Mouse (Mus musculus) spleen, adult 2 months (tissue): ENCODE data around the gene Xpo5. TPM values are rescaled to one million over a fixed set of nuclear protein-coding genes. Genes with fewer than 3 reads are reported as not detected.

ENCODE experiments used
- DNase-seq, 2 experiments: peaks; one replicate each; pipeline versions ENCODE4 v3.0.0 to v3.0.0-alpha.2; 2012 to 2021; ENCODE audit warnings: low spot score in 2 of 2, low read depth in 1 of 2
- H3K27ac ChIP-seq: fragments of 200-500 bp; 2 replicates; pipeline ENCODE4 v1.5.1; 2012; ENCODE audit warnings: low read length, inconsistent platforms; ENCODE audit not compliant: insufficient read depth
- H3K27me3 ChIP-seq: fragments of 200-500 bp; 2 replicates; pipeline ENCODE4 v1.6.1; 2012; ENCODE audit warnings: mild to moderate bottlenecking, moderate library complexity, low read length, inconsistent platforms; ENCODE audit not compliant: control insufficient read depth, insufficient read depth
- H3K36me3 ChIP-seq: fragments of 200-500 bp; 2 replicates; pipeline ENCODE4 v1.6.1; 2012; ENCODE audit warnings: mild to moderate bottlenecking, low read length, inconsistent platforms; ENCODE audit not compliant: control insufficient read depth, insufficient read depth
- H3K4me1 ChIP-seq: fragments of 200-500 bp; 2 replicates; pipeline ENCODE4 v1.6.1; 2011; ENCODE audit warnings: inconsistent platforms; ENCODE audit not compliant: control insufficient read depth, insufficient read depth, insufficient read length
- H3K4me3 ChIP-seq: fragments of 200-500 bp; 2 replicates; pipeline ENCODE4 v1.5.1; 2011; ENCODE audit warnings: mild to moderate bottlenecking, inconsistent platforms; ENCODE audit not compliant: insufficient read depth, insufficient read length; ENCODE audit errors: extremely low read depth
- CTCF ChIP-seq: fragments of 200-500 bp; IDR thresholded peaks from 2 replicates; pipeline ENCODE4 v1.5.1; 2011; ENCODE audit warnings: mild to moderate bottlenecking, inconsistent platforms; ENCODE audit not compliant: insufficient read depth, insufficient read length, insufficient replicate concordance; ENCODE audit errors: extremely low read depth
- POLR2A ChIP-seq: fragments of 200-500 bp; IDR thresholded peaks from 2 replicates; pipeline ENCODE4 v1.6.1; 2011; ENCODE audit warnings: low read depth, low read length, inconsistent platforms
- WGBS: fragments of 180-500 bp; shearing (Covaris S2); methylation state at CpG from one replicate; pipeline ENCODE4 v1.1.7; 2018; 5-methylcytosine and 5-hydroxymethylcytosine counted together
- polyA plus RNA-seq: library from polyadenylated mRNA; depleted of rRNA; stranded (reverse); fragments of >200 nt; gene quantifications from 2 replicates; pipeline ENCODE4 v1.2.3, GENCODE M21; 2012

The Xpo5 gene
- polyA plus RNA-seq, 1 experiment = 14.7 TPM

- H3K4me3 ChIP-seq = no peak overlapping the region
- no peak overlapping the region for H3K27ac ChIP-seq
- no peak for DNase-seq
- no peaks in the 10 kb centered on the region for H3K27me3 ChIP-seq
- TF ChIP-seq CTCF = no peak
- TF ChIP-seq POLR2A = no peak
- 93% methylated on average over 7 of the region's 7 CpGs for WGBS
- no peaks in the 10 kb centered on the region for H3K4me1 ChIP-seq
- peaks cover 52% of the 10 kb centered on the region for H3K36me3 ChIP-seq
These were observed 25.0 kb downstream of the Xpo5 start for GRCm38 (mm10) chr17:46227576-46227975.

- Histone ChIP-seq H3K27ac (no peak overlapping the region), H3K4me3 (no peak overlapping the region), H3K27me3 (no peaks in the 10 kb centered on the region), H3K4me1 (no peaks in the 10 kb centered on the region), H3K36me3 (peaks cover 35% of the 10 kb centered on the region)
- no peak for DNase-seq
- WGBS = 91% methylated on average over 1 of the region's 1 CpGs
- no peak for TF ChIP-seq POLR2A
- TF ChIP-seq CTCF = no peak
These were observed 33.5 kb downstream of the Xpo5 start for GRCm38 (mm10) chr17:46236067-46236466.

- 84% methylated on average over 6 of the region's 6 CpGs for WGBS
- Histone ChIP-seq H3K4me3 (no peak overlapping the region), H3K36me3 (peaks cover 38% of the 10 kb centered on the region), H3K4me1 (no peaks in the 10 kb centered on the region), H3K27ac (no peak overlapping the region), H3K27me3 (no peaks in the 10 kb centered on the region)
- DNase-seq = no peak
- TF ChIP-seq POLR2A (no peak), CTCF (no peak)
These were observed 34.5 kb downstream of the Xpo5 start for GRCm38 (mm10) chr17:46237079-46237478.

GRCm38 (mm10) chr17:46237480-46237879 is 34.9 kb downstream of the Xpo5 start:
- H3K36me3 ChIP-seq = peaks cover 42% of the 10 kb centered on the region
- H3K27ac ChIP-seq = no peak overlapping the region
- DNase-seq = no peak
- no peak overlapping the region for H3K4me3 ChIP-seq
- no peaks in the 10 kb centered on the region for H3K27me3 ChIP-seq
- 84% methylated on average over 5 of the region's 5 CpGs for WGBS
- TF ChIP-seq POLR2A (no peak), CTCF (no peak)
- H3K4me1 ChIP-seq = no peaks in the 10 kb centered on the region

- Histone ChIP-seq H3K27me3 (no peaks in the 10 kb centered on the region), H3K27ac (no peak overlapping the region), H3K4me3 (no peak overlapping the region), H3K36me3 (peaks cover 52% of the 10 kb centered on the region), H3K4me1 (no peaks in the 10 kb centered on the region)
- no peak for DNase-seq
- 94% methylated on average over 15 of the region's 15 CpGs for WGBS
- no peak for TF ChIP-seq CTCF
- no peak for TF ChIP-seq POLR2A
These were observed 37.0 kb downstream of the Xpo5 start for GRCm38 (mm10) chr17:46239516-46240114.

GRCm38 (mm10) chr17:46241471-46241870 is 38.9 kb downstream of the Xpo5 start:
- no peak for DNase-seq
- Histone ChIP-seq H3K27ac (no peak overlapping the region), H3K4me3 (no peak overlapping the region), H3K36me3 (peaks cover 54% of the 10 kb centered on the region), H3K27me3 (no peaks in the 10 kb centered on the region), H3K4me1 (no peaks in the 10 kb centered on the region)
- no peak for TF ChIP-seq POLR2A
- TF ChIP-seq CTCF = no peak
- 86% methylated on average over 11 of the region's 11 CpGs for WGBS

- whole genome bisulfite sequencing = 91% methylated on average over 13 of the region's 13 CpGs
- Histone ChIP-seq H3K4me1 (no peaks in the 10 kb centered on the region; the same call in 1 of the 2 replicates), H3K27ac (no peak overlapping the region), H3K36me3 (peaks cover 47% of the 10 kb centered on the region), H3K27me3 (no peaks in the 10 kb centered on the region), H3K4me3 (no peak overlapping the region)
- no peak for DNase-seq
- TF ChIP-seq CTCF = no peak
- TF ChIP-seq POLR2A = no peak
These were observed 39.7 kb downstream of the Xpo5 start for GRCm38 (mm10) chr17:46242274-46242673.
